Mouse (Mus musculus) frontal cortex, postnatal 25 days (tissue): ENCODE data around the gene Slc5a6.
A peak's percentile ranks its signal among the peaks of the same experiment; 100 is the strongest.
"Not testable (repeated sequence)": the region's sequence is repeated elsewhere in the genome, so short reads cannot be mapped to it uniquely, and the experiment has no call there.

ENCODE experiments used
- DNase-seq, 2 experiments: peaks; one replicate each; pipeline ENCODE4 v3.0.0; 2022; ENCODE audit warnings: low spot score in 2 of 2

Gene Slc5a6

GRCm38 (mm10) chr5:31055216-31056140, 6.8 kb upstream of the Slc5a6 start:
- no peak for DNase-seq

- peak; percentile 81 to 89 for DNase-seq
Measured at GRCm38 (mm10) chr5:31054261-31055215, 5.8 kb upstream of the Slc5a6 start, which contains the start of gene Cad. Gene Cad, plus strand, starts transcription at chr5:31054780.

GRCm38 (mm10) chr5:31053728-31054127, 5.0 kb upstream of the Slc5a6 start:
- not testable (repeated sequence) for DNase-seq

GRCm38 (mm10) chr5:31050427-31050826, 1.7 kb upstream of the Slc5a6 start:
- DNase-seq, result no peak

- DNase-seq, result peak; percentile 98
Measured at GRCm38 (mm10) chr5:31047848-31048762, 619 bp downstream of the Slc5a6 start, which contains the start of gene Atraid. Gene Atraid, plus strand, starts transcription at chr5:31048312.

- no peak for DNase-seq
Measured at GRCm38 (mm10) chr5:31047074-31047473, 1.6 kb downstream of the Slc5a6 start.

- no peak for DNase-seq
Measured at GRCm38 (mm10) chr5:31046416-31046815, 2.3 kb downstream of the Slc5a6 start.

GRCm38 (mm10) chr5:31038171-31038845, 10.4 kb downstream of the Slc5a6 start:
- DNase-seq, result no peak

- DNase-seq, result not testable (repeated sequence)
Measured at GRCm38 (mm10) chr5:31036556-31036955, 12.2 kb downstream of the Slc5a6 start.

GRCm38 (mm10) chr5:31034669-31035068, 14.1 kb downstream of the Slc5a6 start:
- no peak for DNase-seq

- DNase-seq, result no peak
Measured at GRCm38 (mm10) chr5:31031508-31031907, 17.2 kb downstream of the Slc5a6 start.

GRCm38 (mm10) chr5:31030926-31031325, 17.8 kb downstream of the Slc5a6 start:
- no peak for DNase-seq

- DNase-seq, result no peak
Measured at GRCm38 (mm10) chr5:31024641-31025040, 24.1 kb downstream of the Slc5a6 start.

- no peak for DNase-seq
Measured at GRCm38 (mm10) chr5:31023254-31023653, 25.5 kb downstream of the Slc5a6 start.

- DNase-seq, result no peak
Measured at GRCm38 (mm10) chr5:31022690-31023089, 26.0 kb downstream of the Slc5a6 start.

GRCm38 (mm10) chr5:31021790-31022189, 26.9 kb downstream of the Slc5a6 start:
- not testable (repeated sequence) for DNase-seq

GRCm38 (mm10) chr5:31015913-31016312, 32.8 kb downstream of the Slc5a6 start:
- DNase-seq, result no peak

GRCm38 (mm10) chr5:31012737-31013136, 36.0 kb downstream of the Slc5a6 start:
- DNase-seq, result no peak

GRCm38 (mm10) chr5:31004184-31004583, 44.5 kb downstream of the Slc5a6 start:
- peak; percentile 90 to 96 for DNase-seq

- DNase-seq, result no peak
Measured at GRCm38 (mm10) chr5:31001560-31001959, 47.2 kb downstream of the Slc5a6 start.
